Mouse (Mus musculus) bone marrow macrophage, adult 2 months (primary cell): ENCODE results near the gene Abcf3. TPM values are rescaled to one million over a fixed set of nuclear protein-coding genes. Genes with fewer than 3 reads are reported as not detected.

ENCODE experiments used
- H3K27ac ChIP-seq: 2 replicates; pipeline ENCODE4 v1.5.1; 2012; ENCODE audit warnings: low read depth, low read length; ENCODE audit not compliant: insufficient read depth
- H3K4me1 ChIP-seq: 2 replicates; pipeline ENCODE4 v1.6.1; 2012; ENCODE audit warnings: low read length; ENCODE audit not compliant: control insufficient read depth, insufficient read depth
- H3K4me3 ChIP-seq: 2 replicates; pipeline ENCODE4 v1.5.1; 2012; ENCODE audit warnings: mild to moderate bottlenecking, low read length, moderate library complexity; ENCODE audit not compliant: insufficient read depth
- CTCF ChIP-seq: IDR thresholded peaks from 2 replicates; pipeline ENCODE4 v1.5.1; 2012; ENCODE audit warnings: low read depth, mild to moderate bottlenecking, low read length, moderate library complexity
- POLR2A ChIP-seq: IDR thresholded peaks from 2 replicates; pipeline ENCODE4 v1.6.1; 2012; ENCODE audit warnings: mild to moderate bottlenecking, low read depth, low read length, borderline replicate concordance
- polyA plus RNA-seq: library from polyadenylated mRNA; stranded (reverse); fragments of >200 nt; gene quantifications from 2 replicates; pipeline ENCODE4 v1.2.4, GENCODE M21; 2012; ENCODE audit not compliant: missing spikeins, insufficient read depth, insufficient read length

The Abcf3 gene
- polyA plus RNA-seq, 1 experiment, result 53.5 TPM

- TF ChIP-seq CTCF (no peak), POLR2A (no peak)
- Histone ChIP-seq H3K27ac (no peak overlapping the region), H3K4me1 (peaks cover 11% of the 10 kb centered on the region), H3K4me3 (no peak overlapping the region)
Measured at GRCm38 (mm10) chr16:20523886-20524285, 24.5 kb upstream of the Abcf3 start.

- Histone ChIP-seq H3K27ac (no peak overlapping the region), H3K4me3 (no peak overlapping the region)
- TF ChIP-seq CTCF (no peak), POLR2A (no peak)
Measured at GRCm38 (mm10) chr16:20528779-20529178, 19.6 kb upstream of the Abcf3 start.

GRCm38 (mm10) chr16:20529375-20529774 is 19.0 kb upstream of the Abcf3 start:
- 0 out of 2 replicates have a peak, but pooled peaks cover 2% of the 10 kb centered on the region for H3K4me1 ChIP-seq
- no peak overlapping the region for H3K27ac ChIP-seq
- TF ChIP-seq CTCF, result no peak
- TF ChIP-seq POLR2A, result no peak
- H3K4me3 ChIP-seq, result no peak overlapping the region

More at GRCm38 (mm10) chr16:20528779-20529178, 19.6 kb upstream of the Abcf3 start:
- no peaks in the 10 kb centered on the region for H3K4me1 ChIP-seq

- peaks cover 4% of the 10 kb centered on the region; the same call in 1 of the 2 replicates for H3K4me1 ChIP-seq
- TF ChIP-seq POLR2A (no peak), CTCF (no peak)
- H3K4me3 ChIP-seq, result no peak overlapping the region
- H3K27ac ChIP-seq, result no peak overlapping the region
Measured at GRCm38 (mm10) chr16:20530941-20531340, 17.4 kb upstream of the Abcf3 start.

- Histone ChIP-seq H3K27ac (no peak overlapping the region), H3K4me1 (peaks cover 22% of the 10 kb centered on the region), H3K4me3 (no peak overlapping the region)
- TF ChIP-seq CTCF, result no peak
- TF ChIP-seq POLR2A, result no peak
Measured at GRCm38 (mm10) chr16:20534617-20535295, 13.6 kb upstream of the Abcf3 start.

GRCm38 (mm10) chr16:20535296-20536080 is 12.9 kb upstream of the Abcf3 start, which contains the start of gene Ap2m1:
Gene Ap2m1 (plus strand): TSS chr16:20535478.
- TF ChIP-seq CTCF (no peak), POLR2A (no peak)
- peak within 1 kb of the TSS; percentile 96 for H3K27ac ChIP-seq
- H3K4me1 ChIP-seq, result peaks cover 29% of the 10 kb centered on the region
- peak within 1 kb of the TSS; percentile 74 for H3K4me3 ChIP-seq

- H3K4me3 ChIP-seq, result peak overlapping the region; percentile 74
- peak overlapping the region; percentile 96 for H3K27ac ChIP-seq
- TF ChIP-seq CTCF (no peak), POLR2A (no peak)
- peaks cover 36% of the 10 kb centered on the region for H3K4me1 ChIP-seq
Measured at GRCm38 (mm10) chr16:20536081-20536665, 12.2 kb upstream of the Abcf3 start.

GRCm38 (mm10) chr16:20537071-20537471 is 11.3 kb upstream of the Abcf3 start:
- H3K4me3 ChIP-seq, result peak overlapping the region; percentile 74
- H3K27ac ChIP-seq, result peak overlapping the region; percentile 96
- TF ChIP-seq CTCF, result no peak
- TF ChIP-seq POLR2A, result no peak
- H3K4me1 ChIP-seq, result peaks cover 38% of the 10 kb centered on the region

- TF ChIP-seq POLR2A (no peak), CTCF (no peak)
- H3K4me3 ChIP-seq, result peak overlapping the region; percentile 74
- H3K27ac ChIP-seq, result peak overlapping the region; percentile 96
- H3K4me1 ChIP-seq, result peaks cover 38% of the 10 kb centered on the region
Measured at GRCm38 (mm10) chr16:20537601-20538320, 10.6 kb upstream of the Abcf3 start.
